In genomic region chr10:40246374-40247165, GRCm38 (mm10) we compare ENCODE assay signal across 7 mouse cellular contexts. TPM values are rescaled to one million over a fixed set of nuclear protein-coding genes. Genes with fewer than 3 reads are reported as not detected.
DNase-seq lines count a peak whose midpoint lies in the region; ATAC-seq lines count a peak whose summit lies in the region.

Gene Rpf2 (minus strand): TSS chr10:40247036.

- no peaks in the 10 kb centered on the region for H3K27me3 ChIP-seq in intestine, embryonic 14.5 days (replicated peaks; ENCODE audit: control insufficient read depth, insufficient read depth, low read length)
- H3K27me3 ChIP-seq in midbrain, embryonic 11.5 days (ENCODE audit: control insufficient read depth, insufficient read depth, low read length), result no peaks in the 10 kb centered on the region

- peaks cover 64% of the 10 kb centered on the region for H3K36me3 ChIP-seq in intestine, embryonic 14.5 days (ENCODE audit: control insufficient read depth, insufficient read depth, low read length)
- H3K36me3 ChIP-seq in midbrain, embryonic 11.5 days (ENCODE audit: control insufficient read depth, insufficient read depth, low read length), result peaks cover 6% of the 10 kb centered on the region; the same call in 1 of the 2 replicates

- peak within 1 kb of the TSS; percentile 88 for H3K4me3 ChIP-seq in intestine, embryonic 14.5 days (ENCODE audit: low read depth, low read length)
- H3K4me3 ChIP-seq in midbrain, embryonic 11.5 days (ENCODE audit: low read depth, low read length), result peak within 1 kb of the TSS; percentile 52

- no peaks in the 10 kb centered on the region; the same call in 1 of the 2 replicates for H3K4me1 ChIP-seq in intestine, embryonic 14.5 days (replicated peaks; ENCODE audit: control insufficient read depth, insufficient read depth, low read length)
- peaks cover 3% of the 10 kb centered on the region; the same call in 1 of the 2 replicates for H3K4me1 ChIP-seq in midbrain, embryonic 11.5 days (ENCODE audit: control insufficient read depth, insufficient read depth, low read length)

- no peaks in the 10 kb centered on the region for H3K9me3 ChIP-seq in intestine, embryonic 14.5 days (ENCODE audit: control insufficient read depth, low read length)
- H3K9me3 ChIP-seq in midbrain, embryonic 11.5 days (ENCODE audit: control insufficient read depth, low read length), result no peaks in the 10 kb centered on the region

- H3K9ac ChIP-seq in intestine, embryonic 14.5 days (ENCODE audit: low read length), result peak within 1 kb of the TSS; percentile 75
- peak within 1 kb of the TSS; percentile 66 for H3K9ac ChIP-seq in midbrain, embryonic 11.5 days (ENCODE audit: low read length)

- peak; percentile 93 for ATAC-seq in intestine, embryonic 14.5 days (replicated peaks; ENCODE audit: low FRiP score, low TSS enrichment, low read depth)
- ATAC-seq in midbrain, embryonic 11.5 days (ENCODE audit: low FRiP score), result peak; percentile 96

- intact Hi-C loops in left cerebral cortex, postnatal 36 days (cut with DNase I), result no loop called here

- DNase-seq in adrenal gland, adult 2 months, result peak; percentile 88
- peak; percentile 93 for DNase-seq in embryo, embryonic 10.5 days (ENCODE audit: low spot score)
- DNase-seq in gastrocnemius, postnatal 25 days, result peak; percentile 74
- peak; percentile 87 for DNase-seq in intestine, embryonic 14.5 days (ENCODE audit: low spot score)
- peak; percentile 81 to 85 for DNase-seq in left cerebral cortex, postnatal 36 days (ENCODE audit: low spot score in 2 of 2)
- DNase-seq in midbrain, embryonic 11.5 days (ENCODE audit: low spot score, missing footprints), result peak; percentile 99
- DNase-seq in skeletal muscle tissue, adult 2 months (ENCODE audit: low read depth, low spot score), result peak; percentile 74

- peak within 1 kb of the TSS; percentile 73 for H3K27ac ChIP-seq in intestine, embryonic 14.5 days (ENCODE audit: low read depth)
- peak within 1 kb of the TSS; percentile 41 for H3K27ac ChIP-seq in midbrain, embryonic 11.5 days (ENCODE audit: low read depth, low read length)

- H3K4me2 ChIP-seq in intestine, embryonic 14.5 days (ENCODE audit: low read length), result peak within 1 kb of the TSS; percentile 86
- peak within 1 kb of the TSS; percentile 75 for H3K4me2 ChIP-seq in midbrain, embryonic 11.5 days

- WGBS in intestine, embryonic 14.5 days, result under 1% methylated on average over 54 of the region's 54 CpGs
- WGBS in midbrain, embryonic 11.5 days, result under 1% methylated on average over 54 of the region's 54 CpGs

RNA-seq across cellular contexts. Expression of gene Rpf2, which starts in this region (rescaled TPM):
- total RNA-seq in adrenal gland, adult 2 months (2021), result 10 to 100 TPM; 23.2 to 27.7 TPM
- polyA plus RNA-seq in adrenal gland, adult 2 months (2012; rRNA removed), result 0.61 and 0.97 TPM in 2 replicates
- 10 to 100 TPM; 11.8 to 14.0 TPM for total RNA-seq in gastrocnemius, postnatal 25 days (2021)
- 77.7 and 77.9 TPM in 2 replicates for polyA plus RNA-seq in intestine, embryonic 14.5 days (2014; fragmentation: Nextera tagmentation; extraction: Ambion mirVana)
- total RNA-seq in left cerebral cortex, postnatal 36 days (2021), result 10 to 100 TPM; 19.3 to 21.3 TPM
- polyA plus RNA-seq in midbrain, embryonic 11.5 days (2014; fragmentation: Nextera tagmentation; extraction: Ambion mirVana), result 87.2 and 94.7 TPM in 2 replicates

Comparison
In these comparisons a context has a peak if more than half of its experiments do, and no peak if none do; other contexts are left out.
1. Peak in every context shown above with its lines: DNase-seq, ATAC-seq, H3K4me3 ChIP-seq and H3K27ac ChIP-seq.
2. RNA of gene Rpf2 (polyA plus RNA-seq): 87.2 to 94.7 TPM in midbrain, embryonic 11.5 days and 77.7 to 77.9 TPM in intestine, embryonic 14.5 days; 0.61 to 0.97 TPM in adrenal gland, adult 2 months; every median in the first group is over 10 times any median in the second.